Mouse (Mus musculus): ENCODE measurements at regions not wholly inside any gene's neighbourhood (a gene's known extent, or its start where the extent isn't known, plus 50 kb on each side); places are given as distances from the start of the nearest gene placed in this dataset.

DNA sequence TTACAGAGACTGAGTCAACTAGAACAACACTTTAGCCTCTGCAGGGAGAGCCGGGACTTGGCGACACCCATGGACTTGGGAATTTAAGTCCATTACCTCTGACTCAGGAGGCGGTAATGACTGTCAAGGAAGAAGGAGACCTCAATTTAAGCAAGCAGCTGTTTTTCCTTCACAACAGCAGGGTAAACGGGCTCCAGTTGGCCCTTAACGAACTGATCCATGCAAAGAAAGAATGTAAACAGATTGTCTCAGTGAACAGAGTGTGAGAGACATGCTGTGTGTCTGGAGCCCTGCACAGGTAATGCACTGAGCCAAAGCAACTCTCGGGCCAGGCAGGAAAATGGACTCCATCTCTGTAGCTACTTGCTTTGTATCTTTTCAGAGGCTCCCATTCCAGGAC lies 98.5 kb upstream of the Maf start:
- no peak for DNase-seq

DNA sequence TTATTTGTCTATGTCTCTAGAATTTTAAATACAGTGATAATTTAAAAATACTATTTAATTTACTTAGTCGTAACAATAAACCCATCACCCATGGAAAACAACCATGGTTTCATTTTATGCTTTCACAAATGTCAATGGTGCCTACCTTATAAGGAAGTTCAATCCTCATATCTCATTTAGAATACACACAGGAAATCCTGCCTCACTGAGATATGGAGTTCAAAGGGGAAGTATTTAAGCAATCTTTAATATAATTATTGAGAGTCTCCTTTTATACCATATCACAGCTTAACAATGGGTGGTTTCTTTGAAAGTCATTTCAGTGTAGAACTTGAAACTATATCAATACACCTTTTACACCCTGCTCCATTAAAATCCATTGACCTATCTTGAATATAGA lies 86.0 kb upstream of the Maf start:
- DNase-seq, result no peak

- no peak for DNase-seq
Measured at GRCm38 (mm10) chr8:115788421-115788820, 80.8 kb upstream of the Maf start.

DNA sequence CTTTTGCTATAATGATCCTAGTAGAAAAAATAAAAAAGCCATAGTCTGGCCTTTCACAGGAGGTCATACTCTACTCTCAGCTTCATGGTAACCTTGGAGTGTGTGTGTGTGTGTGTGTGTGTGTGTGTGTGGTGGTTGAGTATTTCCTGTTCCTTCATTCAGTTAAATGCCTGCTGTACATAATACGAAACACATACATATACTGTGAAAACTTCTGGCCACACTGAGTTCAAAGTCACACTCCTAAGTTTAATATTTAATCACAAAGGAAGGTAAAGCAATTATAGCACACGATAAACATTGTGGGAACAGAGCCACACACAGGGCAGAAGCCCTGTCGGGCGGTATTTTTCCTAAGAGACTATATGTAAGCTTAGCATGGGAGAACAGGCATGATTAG lies 78.6 kb upstream of the Maf start:
- DNase-seq, result no peak

- DNase-seq, result no peak
Measured at GRCm38 (mm10) chr8:115785769-115786168, 78.2 kb upstream of the Maf start.

- no peak for DNase-seq
Measured at GRCm38 (mm10) chr8:115783364-115783763, 75.8 kb upstream of the Maf start.

DNA sequence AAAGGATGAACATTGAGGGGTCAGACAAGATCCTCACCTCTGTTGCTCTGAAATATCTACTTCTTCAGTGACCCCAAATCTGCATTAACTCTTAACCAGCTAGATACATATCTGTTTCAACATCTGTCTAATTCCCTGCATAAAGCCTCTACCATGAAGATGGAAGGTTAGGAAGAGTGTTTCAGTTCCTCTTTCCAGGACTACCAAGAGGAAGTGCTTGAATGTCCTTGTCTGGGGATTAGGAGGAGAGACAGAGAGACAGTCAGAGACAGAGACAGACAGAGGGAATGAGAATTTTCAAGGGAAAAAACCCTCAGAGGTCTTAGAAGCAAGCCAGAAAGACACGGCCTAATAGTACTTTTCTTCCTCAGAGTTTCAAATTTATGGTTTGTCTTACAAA lies 70.8 kb upstream of the Maf start:
- no peak for DNase-seq

DNA sequence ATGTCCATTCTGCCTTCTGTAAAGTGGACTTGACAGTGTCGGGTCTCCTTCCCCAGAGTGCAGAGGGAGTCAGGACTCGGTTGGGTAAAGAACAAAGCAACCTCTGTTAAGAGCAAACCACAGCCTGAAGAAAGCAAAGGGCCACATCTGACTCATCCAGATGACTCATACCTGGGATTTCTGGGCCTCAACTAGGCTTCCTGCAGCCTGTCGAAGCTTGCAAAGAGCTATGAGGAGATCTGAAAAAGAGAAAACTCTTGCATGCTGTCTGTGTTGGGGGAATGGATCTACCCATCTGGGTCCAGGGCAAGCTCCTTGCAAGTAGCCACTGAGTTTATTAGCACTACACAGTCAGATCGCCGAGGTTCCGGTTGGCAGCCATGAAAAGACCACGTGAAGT lies 63.5 kb upstream of the Maf start:
- DNase-seq, result no peak

GRCm38 (mm10) chr8:115768631-115769030 lies 61.0 kb upstream of the Maf start:
- DNase-seq, result no peak

DNA sequence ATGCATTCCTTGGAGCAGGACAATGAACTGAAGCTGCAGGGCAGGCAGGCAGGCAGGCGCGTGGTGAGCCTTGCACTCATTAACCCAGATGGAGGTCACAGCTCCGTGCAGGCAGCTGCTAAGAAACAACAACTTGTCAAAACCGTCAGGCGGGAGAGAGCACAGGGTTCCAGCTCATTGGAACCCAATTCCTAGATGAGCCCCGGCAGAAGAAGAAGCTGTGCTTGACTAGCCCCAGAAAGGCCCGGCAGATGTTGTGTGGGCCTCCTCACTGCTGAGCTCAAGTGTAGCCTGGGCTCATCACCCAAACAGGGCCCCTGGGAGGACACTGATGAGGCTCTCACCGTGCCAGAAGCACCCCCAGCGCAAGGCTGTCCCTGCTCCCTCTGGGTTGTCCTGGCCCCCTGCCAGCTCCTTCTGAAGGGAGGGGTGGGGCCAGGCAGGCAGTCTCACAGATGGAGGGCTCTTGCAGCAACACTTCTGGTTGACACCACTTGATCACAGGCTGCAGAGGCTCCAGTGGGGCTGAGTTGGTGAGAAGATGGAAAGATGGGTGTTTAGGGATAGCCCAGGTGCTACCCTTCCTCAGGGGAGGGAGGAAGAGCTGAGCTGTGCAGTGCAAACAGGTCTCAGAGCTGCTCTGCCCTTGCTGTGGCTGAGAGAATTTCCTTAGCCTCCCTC lies 58.8 kb upstream of the Maf start:
- peak; percentile 45 for DNase-seq

DNA sequence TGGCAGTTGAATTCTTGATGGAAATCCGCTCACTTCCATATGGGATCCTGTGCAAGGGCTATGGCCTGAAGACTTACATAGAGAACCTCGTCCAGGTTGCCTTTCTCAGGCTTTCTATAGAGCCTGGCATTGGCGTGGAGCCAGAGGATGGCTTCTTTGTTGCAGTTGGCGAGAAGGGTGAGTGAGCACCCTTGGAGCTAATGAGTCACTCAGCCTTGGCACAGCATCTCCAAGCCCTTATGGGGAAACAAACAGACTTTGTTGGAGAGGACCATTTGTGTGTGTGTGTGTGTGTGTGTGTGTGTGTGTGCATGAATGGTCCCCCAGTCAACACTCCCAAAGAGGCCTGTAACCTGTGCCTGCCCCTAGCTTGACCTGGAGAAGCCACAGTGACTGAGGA lies 57.0 kb upstream of the Maf start:
- DNase-seq, result no peak

DNA sequence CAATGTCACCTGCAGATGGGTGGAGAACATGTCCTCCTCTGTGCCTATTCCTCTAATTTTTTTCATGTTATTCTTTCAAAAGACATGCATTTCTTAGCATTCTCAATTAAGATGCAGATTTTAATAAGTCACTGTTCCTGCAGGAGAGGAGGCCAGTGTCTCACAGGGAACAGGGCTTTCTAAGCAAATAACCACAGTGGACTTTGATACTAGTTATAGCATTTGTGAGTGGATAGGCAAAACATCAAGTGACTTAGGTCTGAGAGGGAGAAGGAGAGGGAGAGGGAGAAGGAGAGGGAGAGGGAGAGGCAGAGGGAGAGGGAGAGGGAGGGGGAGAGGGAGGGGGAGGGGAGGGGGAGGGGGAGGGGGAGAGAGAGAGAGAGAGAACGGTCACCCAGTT lies 50.4 kb upstream of the Maf start:
- DNase-seq, result no peak

Measured in liver (tissue).